In the genomic region with DNA sequence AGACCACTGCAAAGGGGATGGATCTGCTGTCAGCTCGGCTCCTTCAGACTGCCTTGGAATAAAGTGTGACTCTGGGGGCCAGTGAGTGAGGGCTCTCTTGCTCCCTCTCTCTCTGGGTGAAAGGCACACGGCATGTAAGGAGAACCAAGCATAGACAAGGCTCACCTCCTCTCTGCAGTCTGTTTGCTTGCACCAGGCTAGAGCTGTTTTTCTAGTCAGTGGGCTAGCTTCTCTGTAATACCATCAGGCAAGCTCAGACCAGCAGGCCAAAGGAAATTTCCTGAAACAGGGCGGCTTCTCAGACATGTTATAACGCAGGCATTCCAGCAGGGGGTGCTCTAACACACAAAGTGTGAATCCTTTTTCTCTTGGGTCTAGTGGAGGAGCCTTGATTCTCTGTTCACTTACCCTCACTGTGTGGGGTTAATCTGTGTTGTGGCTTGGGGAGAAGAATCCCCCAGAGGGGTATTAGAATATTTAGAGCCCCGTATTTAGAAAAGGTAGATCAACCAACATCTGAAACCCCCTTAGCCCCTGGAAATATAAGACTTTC, we compare ENCODE assay signal across 8 mouse cellular contexts. TPM values are rescaled to one million over a fixed set of nuclear protein-coding genes. Genes with fewer than 3 reads are reported as not detected.
DNase-seq lines count a peak whose midpoint lies in the region; ATAC-seq and TF ChIP-seq lines count a peak whose summit lies in the region.

No protein-coding gene starts in this region.

- H3K4me1 ChIP-seq in lung, adult 2 months (ENCODE audit: control insufficient read depth, insufficient read depth, low read length), result no peaks in the 10 kb centered on the region

- no peak overlapping the region for H3K4me3 ChIP-seq in lung, adult 2 months (replicated peaks; ENCODE audit: extremely low read depth, low read depth, low read length)

- no peak for ATAC-seq in inflammation-experienced regulatory T-cells, adult 6 months

- no peak for TF ChIP-seq POLR2A in lung, adult 2 months (IDR thresholded peaks at IDR 0.05; ENCODE audit: borderline replicate concordance, extremely low read depth, low read depth, low read length)

- 35% methylated on average over 5 of the region's 5 CpGs for WGBS in lung, adult 2 months

- TF ChIP-seq CTCF in lung, adult 2 months (IDR thresholded peaks at IDR 0.05; ENCODE audit: insufficient read depth, low read length), result peak; percentile 63

- peak; percentile 68 for DNase-seq in CD4-positive, CD25-positive, alpha-beta regulatory T cell, adult 2 months (ENCODE audit: low read depth, low spot score)
- DNase-seq in ZHBTc4 (ENCODE audit: low read depth, low spot score), result peak; percentile 79
- peak; percentile 80 to 86 for DNase-seq in cerebellum, postnatal 36 days
- DNase-seq in gastrocnemius, postnatal 4 days (ENCODE audit: low spot score in 2 of 2), result peak; percentile 39 to 51
- peak; percentile 37 for DNase-seq in kidney, postnatal 14 days
- peak; percentile 43 for DNase-seq in lung, adult 2 months
- peak; percentile 53 for DNase-seq in retina, adult 2 months (ENCODE audit: low read depth, low spot score)

RNA-seq across cellular contexts. Expression of a gene that starts 31.7 kb away (rescaled TPM):
- 1 to 10 TPM; 1.3 to 2.0 TPM for total RNA-seq in gastrocnemius, postnatal 4 days (2021)
- 0.32 and 0.43 TPM in 2 replicates for polyA plus RNA-seq in lung, adult 2 months (2012; rRNA removed)
- polyA plus RNA-seq in inflammation-experienced regulatory T-cells, adult 6 months (2017; shearing (Covaris generic)), result not detected

RNA-seq across cellular contexts. Expression of a gene that starts 42.0 kb away (rescaled TPM):
- 1 to 10 TPM; 6.5 to 8.3 TPM for total RNA-seq in gastrocnemius, postnatal 4 days (2021)
- polyA plus RNA-seq in lung, adult 2 months (2012; rRNA removed), result 23.8 and 30.8 TPM in 2 replicates
- polyA plus RNA-seq in inflammation-experienced regulatory T-cells, adult 6 months (2017; shearing (Covaris generic)), result 100 to 1,000 TPM; 103 to 111 (median 110) TPM

RNA-seq across cellular contexts. Expression of a gene that starts 53.9 kb away (rescaled TPM):
- 10 to 100 TPM; 12.9 to 14.0 TPM for total RNA-seq in gastrocnemius, postnatal 4 days (2021)
- 5.2 and 9.2 TPM in 2 replicates for polyA plus RNA-seq in lung, adult 2 months (2012; rRNA removed)
- 10 to 100 TPM in 1 of 3 experiments, 1 to 10 TPM in 2; 7.8 to 12.1 (median 9.3) TPM for polyA plus RNA-seq in inflammation-experienced regulatory T-cells, adult 6 months (2017; shearing (Covaris generic))

RNA-seq across cellular contexts. Expression of a gene that starts 56.3 kb away (rescaled TPM):
- 1 to 10 TPM; 2.9 to 4.0 TPM for total RNA-seq in gastrocnemius, postnatal 4 days (2021)
- 1.7 and 2.3 TPM in 2 replicates for polyA plus RNA-seq in lung, adult 2 months (2012; rRNA removed)
- polyA plus RNA-seq in inflammation-experienced regulatory T-cells, adult 6 months (2017; shearing (Covaris generic)), result 1 to 10 TPM; 4.1 to 4.9 (median 4.2) TPM
